Mouse (Mus musculus): ENCODE data around the gene Nr2f6. TPM values are rescaled to one million over a fixed set of nuclear protein-coding genes. Genes with fewer than 3 reads are reported as not detected.
"Not testable (repeated sequence)": the region's sequence is repeated elsewhere in the genome, so short reads cannot be mapped to it uniquely, and the experiment has no call there.

Gene Nr2f6
- polyA plus RNA-seq, 1 experiment from 2014 or later: 21.7 TPM

DNA sequence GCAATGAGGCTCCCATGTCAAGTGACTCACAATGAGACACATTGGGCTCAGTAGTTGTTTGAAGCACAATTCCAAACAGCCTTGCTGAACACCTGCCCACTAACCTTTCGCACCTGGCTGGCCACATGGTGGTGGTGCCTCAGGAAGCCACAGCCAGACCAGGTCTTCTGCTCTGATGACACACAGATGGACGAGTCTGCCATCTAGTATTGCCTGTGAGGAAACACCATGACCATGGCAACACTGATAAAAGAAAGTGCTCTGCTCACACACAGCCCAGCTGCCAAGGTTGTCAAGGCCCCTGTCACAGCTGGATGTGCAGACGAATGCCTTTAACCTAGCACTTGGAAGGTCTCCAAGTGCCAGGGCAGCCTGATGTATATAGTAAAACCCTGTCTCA lies 30.6 kb downstream of the Nr2f6 start:
- Histone ChIP-seq H3K9ac (replicated peaks) (0 out of 2 replicates have a peak overlapping the region, but pooled peaks have one; percentile 3), H3K4me1 (replicated peaks) (no peaks in the 10 kb centered on the region), H3K27ac (no peak overlapping the region), H3K9me3 (no peaks in the 10 kb centered on the region), H3K27me3 (no peaks in the 10 kb centered on the region), H3K4me2 (replicated peaks) (no peak overlapping the region), H3K36me3 (peaks cover 97% of the 10 kb centered on the region), H3K4me3 (replicated peaks) (no peak overlapping the region)
- no peak for ATAC-seq
- 83% methylated on average over 3 of the region's 3 CpGs for WGBS

DNA sequence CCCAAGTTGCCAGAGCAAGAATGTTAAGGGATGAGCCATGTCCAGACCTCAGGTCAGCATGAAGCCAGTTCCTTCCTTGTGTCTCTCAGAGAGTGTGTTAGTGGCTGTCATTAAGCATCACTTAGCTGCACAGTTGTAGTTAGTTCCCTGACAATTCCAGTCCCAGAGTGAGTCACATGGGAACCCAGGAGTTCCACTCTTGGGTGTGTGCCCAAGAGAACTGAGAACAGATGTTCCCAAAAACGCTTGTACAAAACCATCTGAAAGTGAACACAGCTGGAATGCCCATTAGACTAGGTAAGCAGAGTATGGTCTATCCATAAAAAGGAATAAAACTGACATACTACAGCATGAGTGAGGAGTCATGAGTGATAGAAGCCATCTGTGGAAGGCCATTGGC lies 35.2 kb downstream of the Nr2f6 start:
- no peaks in the 10 kb centered on the region for H3K27me3 ChIP-seq
- H3K27ac ChIP-seq: no peak overlapping the region
- H3K36me3 ChIP-seq: peaks cover 91% of the 10 kb centered on the region
- H3K4me2 ChIP-seq (replicated peaks): no peak overlapping the region
- no peak overlapping the region for H3K4me3 ChIP-seq (replicated peaks)
- 78% methylated on average over 1 of the region's 1 CpGs for WGBS
- no peaks in the 10 kb centered on the region for H3K4me1 ChIP-seq (replicated peaks)
- ATAC-seq: no peak
- H3K9ac ChIP-seq (replicated peaks): no peak overlapping the region
- no peaks in the 10 kb centered on the region for H3K9me3 ChIP-seq

DNA sequence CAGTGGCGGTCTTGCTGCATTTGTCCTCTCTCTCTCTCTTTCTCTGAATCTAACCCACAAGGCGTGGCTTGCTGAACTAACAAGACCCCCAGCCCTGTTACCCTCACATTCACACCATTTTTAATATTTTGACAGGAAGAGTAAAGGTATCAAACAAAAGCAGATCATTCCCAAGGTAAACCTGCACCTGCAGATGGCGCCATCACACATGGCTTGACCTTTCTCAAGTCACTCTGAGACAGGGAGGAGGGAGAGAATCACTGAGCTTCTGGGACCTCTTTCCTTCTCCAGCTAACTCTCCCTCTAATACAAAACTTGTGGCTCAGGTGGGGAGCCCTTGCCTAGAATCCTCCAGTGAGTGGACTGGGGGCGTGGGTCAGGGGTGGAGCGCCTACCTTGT lies 41.1 kb downstream of the Nr2f6 start:
- H3K4me3 ChIP-seq (replicated peaks): no peak overlapping the region
- peaks cover 71% of the 10 kb centered on the region for H3K36me3 ChIP-seq
- no peaks in the 10 kb centered on the region for H3K4me1 ChIP-seq (replicated peaks)
- no peaks in the 10 kb centered on the region for H3K9me3 ChIP-seq
- H3K4me2 ChIP-seq (replicated peaks): no peak overlapping the region
- no peaks in the 10 kb centered on the region for H3K27me3 ChIP-seq
- ATAC-seq: no peak
- H3K9ac ChIP-seq (replicated peaks): no peak overlapping the region; the same call in 1 of the 2 replicates
- WGBS: 72% methylated on average over 5 of the region's 5 CpGs
- H3K27ac ChIP-seq: no peak overlapping the region

DNA sequence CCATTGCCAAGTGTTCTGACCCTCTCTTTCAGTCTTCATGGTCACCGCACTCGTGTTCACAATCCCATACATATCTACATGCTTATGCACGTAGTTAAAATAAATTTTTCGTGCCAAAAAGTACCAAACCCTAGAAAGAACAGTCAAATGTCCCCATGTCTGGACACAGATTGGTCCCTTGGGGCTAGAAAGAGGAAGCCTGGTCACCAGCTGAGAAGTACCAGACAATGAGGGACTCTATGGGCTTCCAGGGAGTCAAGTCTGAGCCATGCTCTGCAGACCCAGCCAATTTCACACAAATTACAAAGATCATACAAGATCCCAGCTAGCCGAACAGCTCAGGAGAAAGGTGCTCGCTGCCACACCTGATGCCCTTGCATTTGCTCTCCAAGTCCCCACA lies 43.9 kb downstream of the Nr2f6 start:
- not testable (repeated sequence) for H3K9ac ChIP-seq (replicated peaks); H3K27ac ChIP-seq; H3K4me2 ChIP-seq (replicated peaks); H3K4me3 ChIP-seq (replicated peaks); ATAC-seq; H3K9me3 ChIP-seq; H3K4me1 ChIP-seq (replicated peaks); H3K27me3 ChIP-seq
- H3K36me3 ChIP-seq: peaks cover 62% of the 10 kb centered on the region
- 94% methylated on average over 6 of the region's 6 CpGs for WGBS

DNA sequence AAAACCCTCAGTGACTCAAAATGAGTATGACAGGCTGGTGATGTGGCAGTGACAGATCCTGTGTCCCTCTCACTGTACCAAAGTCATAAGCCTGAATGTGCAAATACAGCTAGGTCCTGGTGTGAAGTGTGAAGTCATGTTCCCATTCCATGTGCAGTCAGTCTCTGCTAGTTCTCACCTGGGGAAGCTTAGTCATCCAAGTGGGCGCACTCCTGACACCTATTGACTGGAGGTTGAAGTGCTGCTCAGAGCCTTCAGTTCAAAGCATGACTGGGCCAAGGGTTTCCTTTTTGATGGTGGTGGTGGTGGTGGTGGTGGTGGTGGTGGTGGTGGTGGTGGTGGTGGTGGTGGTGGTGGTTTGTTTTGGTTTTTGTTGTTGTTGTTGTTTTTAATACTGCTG lies 56.9 kb downstream of the Nr2f6 start:
- Histone ChIP-seq H3K9me3 (no peaks in the 10 kb centered on the region), H3K4me3 (replicated peaks) (no peak overlapping the region), H3K36me3 (peaks cover 80% of the 10 kb centered on the region), H3K27ac (no peak overlapping the region), H3K4me2 (replicated peaks) (no peak overlapping the region), H3K4me1 (replicated peaks) (no peaks in the 10 kb centered on the region), H3K9ac (replicated peaks) (no peak overlapping the region), H3K27me3 (no peaks in the 10 kb centered on the region)
- no peak for ATAC-seq
- WGBS: 88% methylated on average over 1 of the region's 1 CpGs

Other genes starting within 250 kb of the Nr2f6 start
- gene Myo9b, start 109.2 kb downstream of the Nr2f6 start, polyA plus RNA-seq (2015; fragmentation: Nextera tagmentation; extraction: Ambion mirVana): 16.8 and 19.9 TPM in 2 replicates
- gene Haus8, start 109.0 kb downstream of the Nr2f6 start, polyA plus RNA-seq (2015; fragmentation: Nextera tagmentation; extraction: Ambion mirVana): 54.3 and 54.6 TPM in 2 replicates
- gene Use1, start 15.1 kb downstream of the Nr2f6 start, polyA plus RNA-seq (2015; fragmentation: Nextera tagmentation; extraction: Ambion mirVana): 108 and 109 TPM in 2 replicates
- 4.9 and 5.3 TPM in 2 replicates for gene Ocel1, start 10.7 kb downstream of the Nr2f6 start, polyA plus RNA-seq (2015; fragmentation: Nextera tagmentation; extraction: Ambion mirVana)
- gene Ushbp1, start 13.8 kb upstream of the Nr2f6 start, polyA plus RNA-seq (2015; fragmentation: Nextera tagmentation; extraction: Ambion mirVana): 4.8 and 5.4 TPM in 2 replicates
- 83.7 and 96.9 TPM in 2 replicates for gene Babam1, start 14.9 kb upstream of the Nr2f6 start, polyA plus RNA-seq (2015; fragmentation: Nextera tagmentation; extraction: Ambion mirVana)
- gene Ankle1, start 24.1 kb upstream of the Nr2f6 start, polyA plus RNA-seq (2015; fragmentation: Nextera tagmentation; extraction: Ambion mirVana): 14.9 and 16.1 TPM in 2 replicates
- gene Abhd8, start 81.7 kb upstream of the Nr2f6 start, polyA plus RNA-seq (2015; fragmentation: Nextera tagmentation; extraction: Ambion mirVana): 114 and 133 TPM in 2 replicates
- gene Mrpl34, start 83.0 kb upstream of the Nr2f6 start, polyA plus RNA-seq (2015; fragmentation: Nextera tagmentation; extraction: Ambion mirVana): 242 TPM in 2 replicates
- gene Dda1, start 87.2 kb upstream of the Nr2f6 start, polyA plus RNA-seq (2015; fragmentation: Nextera tagmentation; extraction: Ambion mirVana): 197 TPM in 2 replicates
- gene Ano8, start 104.0 kb upstream of the Nr2f6 start, polyA plus RNA-seq (2015; fragmentation: Nextera tagmentation; extraction: Ambion mirVana): 5.3 and 9.3 TPM in 2 replicates
- gene Gtpbp3, start 106.1 kb upstream of the Nr2f6 start, polyA plus RNA-seq (2015; fragmentation: Nextera tagmentation; extraction: Ambion mirVana): 11.6 and 13.2 TPM in 2 replicates
- gene Plvap, start 129.8 kb upstream of the Nr2f6 start, polyA plus RNA-seq (2015; fragmentation: Nextera tagmentation; extraction: Ambion mirVana): 8.0 and 10.2 TPM in 2 replicates
- 0.11 TPM in 1 of 2 replicates, not detected in the other for gene Ccdc194, start 143.8 kb upstream of the Nr2f6 start, polyA plus RNA-seq (2015; fragmentation: Nextera tagmentation; extraction: Ambion mirVana)
- 9.8 and 10.9 TPM in 2 replicates for gene Bst2, start 155.5 kb upstream of the Nr2f6 start, polyA plus RNA-seq (2015; fragmentation: Nextera tagmentation; extraction: Ambion mirVana)
- 51.7 and 62.3 TPM in 2 replicates for gene Mvb12a, start 161.0 kb upstream of the Nr2f6 start, polyA plus RNA-seq (2015; fragmentation: Nextera tagmentation; extraction: Ambion mirVana)
- not detected in 2 replicates for gene Tmem221, start 176.9 kb upstream of the Nr2f6 start, polyA plus RNA-seq (2015; fragmentation: Nextera tagmentation; extraction: Ambion mirVana)
- not detected in 2 replicates for gene Nxnl1, start 184.6 kb upstream of the Nr2f6 start, polyA plus RNA-seq (2015; fragmentation: Nextera tagmentation; extraction: Ambion mirVana)
- 53.7 and 58.7 TPM in 2 replicates for gene Slc27a1, start 186.9 kb upstream of the Nr2f6 start, polyA plus RNA-seq (2015; fragmentation: Nextera tagmentation; extraction: Ambion mirVana)
- gene Pgls, start 210.2 kb upstream of the Nr2f6 start, polyA plus RNA-seq (2015; fragmentation: Nextera tagmentation; extraction: Ambion mirVana): 201 and 208 TPM in 2 replicates
- 4.4 and 7.5 TPM in 2 replicates for gene Fam129c, start 215.7 kb upstream of the Nr2f6 start, polyA plus RNA-seq (2015; fragmentation: Nextera tagmentation; extraction: Ambion mirVana)
- 51.1 and 51.3 TPM in 2 replicates for gene Colgalt1, start 229.0 kb upstream of the Nr2f6 start, polyA plus RNA-seq (2015; fragmentation: Nextera tagmentation; extraction: Ambion mirVana)

All from midbrain, embryonic 13.5 days (tissue).